Comparison of ENCODE assay signal across 8 mouse cellular contexts in the genomic region with DNA sequence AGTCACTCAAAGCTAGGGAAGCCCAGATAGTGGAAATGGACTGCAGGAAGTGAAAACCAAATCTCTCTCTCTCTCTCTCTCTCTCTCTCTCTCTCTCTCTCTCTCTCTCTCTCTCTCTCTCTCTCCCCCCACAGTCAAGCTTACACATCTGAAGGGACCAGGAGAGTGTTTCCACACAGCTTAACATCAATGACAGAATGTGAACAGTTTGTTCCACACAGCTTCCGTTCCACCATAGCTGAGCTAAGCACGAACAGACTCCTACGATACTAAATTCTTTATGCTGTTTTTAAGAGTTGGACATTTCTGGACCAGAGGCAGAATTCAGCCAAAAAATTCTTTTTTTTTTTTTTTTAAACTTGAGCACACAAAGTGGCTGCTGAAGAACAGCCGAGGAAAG.
"Had no signal": no experiment of that assay in that cellular context is flagged by ENCODE, and none has a peak within 500 bp of the region (broad histone marks: within the 10 kb centered on the region; RNA-seq: fewer than 3 reads in every experiment).

No protein-coding gene starts in this region.

- DNase-seq: kidney, postnatal 4 days; left cerebral cortex, postnatal 4 days; lung, adult 18-20 months; right cerebral cortex, adult 18-20 months; right cerebral cortex, postnatal 25 days; thymus, adult 2 months; thymus, postnatal 25 days had no signal

- ATAC-seq: midbrain, embryonic 16.5 days had no signal
